Mouse (Mus musculus): ENCODE data around the gene Rims3. TPM values are rescaled to one million over a fixed set of nuclear protein-coding genes. Genes with fewer than 3 reads are reported as not detected.

Rims3 gene
- total RNA-seq, 2 experiments from 2014 or later, result 0.05 TPM; not detected in 1

DNA sequence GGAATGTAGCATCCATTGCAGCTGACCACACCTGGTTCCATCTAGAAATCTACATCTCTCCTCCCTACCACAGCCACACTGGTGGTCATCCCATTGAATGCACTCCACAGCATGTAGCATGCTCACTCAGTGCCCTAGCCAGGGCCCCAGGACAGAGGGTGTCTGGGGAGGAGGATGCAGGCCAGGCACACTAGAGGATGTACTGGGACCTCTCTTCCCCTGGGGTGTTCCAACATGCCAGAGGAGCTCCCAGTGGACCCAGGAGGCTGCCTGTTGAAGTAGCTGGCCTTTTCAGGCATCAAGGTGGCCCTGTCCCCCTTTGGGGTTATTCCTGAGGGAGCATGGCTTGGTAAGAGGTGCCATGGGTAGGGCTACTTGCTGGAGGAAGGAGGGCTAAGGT lies 37.3 kb downstream of the Rims3 start:
- DNase-seq (ENCODE audit: low spot score), result no peak

DNA sequence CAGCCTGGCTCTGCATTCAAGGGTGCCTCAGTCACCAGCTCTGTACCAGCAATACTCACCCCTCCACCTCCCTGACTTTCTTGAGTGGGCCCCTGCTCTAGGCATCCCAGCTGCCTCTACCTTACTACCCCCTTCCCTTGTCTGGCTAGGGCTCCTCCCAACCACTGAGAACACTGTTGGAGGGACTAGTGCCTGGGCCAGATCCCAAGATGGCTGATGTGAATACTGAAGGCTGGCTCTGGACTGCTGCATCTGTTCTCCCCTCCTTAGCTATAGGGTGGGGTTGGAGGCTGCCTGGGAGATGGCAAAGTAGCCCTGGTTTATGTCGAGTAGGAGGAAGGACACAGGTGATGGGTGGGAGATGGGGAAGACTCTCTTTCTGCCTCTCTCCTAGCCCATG lies 37.9 kb downstream of the Rims3 start:
- DNase-seq (ENCODE audit: low spot score), result no peak

DNA sequence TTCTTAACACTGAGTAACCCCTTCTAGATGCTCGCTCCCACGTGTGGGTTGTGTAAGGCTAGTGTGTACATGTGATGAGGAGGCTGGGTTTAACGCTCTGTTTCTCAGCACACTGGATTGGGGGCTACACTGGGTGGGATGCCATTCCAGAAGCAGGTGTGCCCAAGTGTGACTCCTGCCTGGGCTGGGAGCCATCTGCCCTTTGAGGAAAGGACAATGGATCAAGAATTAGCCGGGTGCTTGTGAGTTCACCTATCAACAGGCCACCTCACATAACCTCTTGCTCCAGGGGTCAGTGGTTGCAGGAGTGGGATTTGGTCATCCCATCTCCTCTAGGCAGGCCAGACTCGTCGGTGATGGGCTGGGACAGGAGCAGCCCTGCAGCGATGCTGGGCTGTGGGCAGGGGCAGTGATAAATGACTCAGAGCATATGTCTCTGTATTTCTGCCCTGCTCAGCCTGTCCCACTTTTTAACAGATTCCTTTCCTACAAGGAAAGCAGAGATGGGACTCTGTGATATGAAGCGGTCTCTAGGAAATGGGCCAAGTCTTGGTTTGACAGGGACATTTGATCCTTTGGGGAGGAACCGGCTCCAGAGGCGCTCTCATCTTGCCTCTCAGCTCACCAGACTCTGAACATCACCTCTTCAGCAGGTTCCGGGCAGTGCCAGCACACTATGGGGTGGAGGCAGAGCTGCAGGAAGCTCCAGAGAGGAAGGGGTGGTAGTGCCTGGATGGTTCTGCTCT lies 39.2 kb downstream of the Rims3 start:
- no peak for DNase-seq (ENCODE audit: low spot score)

DNA sequence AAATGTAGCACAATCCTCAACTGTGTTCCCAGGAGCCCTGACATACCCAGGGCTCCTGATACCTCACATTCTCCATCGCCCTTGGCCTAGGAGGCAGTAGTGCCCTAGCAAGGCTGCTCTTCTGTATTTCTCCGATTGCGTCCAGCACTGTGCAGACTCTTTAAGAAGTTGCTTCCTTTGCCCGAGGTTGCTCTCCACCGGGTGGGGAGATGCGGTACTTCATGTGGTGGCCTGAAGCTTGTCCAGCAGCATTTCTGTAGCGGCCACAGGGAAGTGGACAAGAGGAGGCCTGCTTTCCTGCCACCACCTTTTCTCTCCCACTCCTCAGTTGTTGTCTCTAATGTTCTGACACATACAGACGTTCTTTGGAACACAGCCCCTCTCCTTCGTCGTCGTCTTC lies 40.0 kb downstream of the Rims3 start:
- DNase-seq (ENCODE audit: low spot score), result no peak

DNA sequence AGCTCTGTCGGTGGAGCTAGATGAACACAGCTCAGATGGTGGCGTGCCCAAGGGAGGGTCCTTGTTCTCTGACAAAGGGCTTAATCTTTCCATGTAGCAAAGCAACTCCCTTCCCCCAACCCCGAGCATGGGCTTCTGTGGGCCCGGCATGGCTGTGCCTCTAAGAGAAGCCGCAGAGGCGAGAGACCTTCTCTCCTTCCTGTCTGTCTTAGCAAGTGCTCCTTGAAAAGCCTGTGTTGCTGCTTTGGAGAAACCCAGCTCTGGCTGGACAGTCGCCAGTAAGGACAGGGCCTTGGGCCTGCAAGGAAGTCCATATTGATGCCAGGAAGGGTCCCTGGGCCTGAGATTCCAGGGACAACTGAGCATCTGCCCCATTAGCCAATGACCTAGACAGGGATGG lies 40.6 kb downstream of the Rims3 start:
- DNase-seq (ENCODE audit: low spot score), result no peak

DNA sequence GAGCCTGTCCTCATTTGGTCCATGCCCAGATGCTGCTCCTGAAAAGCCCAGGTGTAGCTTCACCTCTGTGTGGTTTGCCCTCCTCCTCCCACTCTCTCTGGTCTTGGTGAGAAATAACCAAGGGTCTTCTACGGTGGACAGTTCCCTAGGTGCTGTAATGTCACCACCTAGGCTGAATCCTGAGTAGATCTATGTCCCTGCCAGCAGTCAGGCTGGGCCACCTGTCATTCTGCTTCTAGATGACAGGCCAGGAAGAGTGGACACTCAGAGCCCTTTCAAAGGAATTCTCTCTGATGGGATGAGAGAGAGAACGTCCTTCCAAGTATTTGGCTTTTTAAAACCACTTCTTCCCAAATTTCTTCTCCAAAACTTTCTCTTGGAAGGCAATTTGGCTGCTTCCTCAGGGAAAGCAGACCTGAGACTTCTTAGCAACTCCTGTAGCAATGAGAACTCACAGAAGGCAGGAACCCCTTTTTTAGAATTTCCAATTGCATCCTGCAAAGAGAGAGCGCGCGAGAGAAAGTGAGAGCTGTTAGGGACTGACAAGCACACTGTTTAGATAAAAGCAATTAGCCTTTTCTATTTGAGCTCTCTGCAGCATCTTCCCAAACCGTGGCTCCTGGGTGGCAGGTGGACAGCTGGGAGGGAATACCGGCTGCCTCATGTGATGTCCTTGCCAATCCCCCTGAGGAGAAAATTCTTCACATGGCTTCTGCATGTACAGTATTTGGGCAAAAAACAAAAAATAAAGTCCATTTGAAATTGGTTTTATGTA lies 41.4 kb downstream of the Rims3 start:
- no peak for DNase-seq (ENCODE audit: low spot score)

DNA sequence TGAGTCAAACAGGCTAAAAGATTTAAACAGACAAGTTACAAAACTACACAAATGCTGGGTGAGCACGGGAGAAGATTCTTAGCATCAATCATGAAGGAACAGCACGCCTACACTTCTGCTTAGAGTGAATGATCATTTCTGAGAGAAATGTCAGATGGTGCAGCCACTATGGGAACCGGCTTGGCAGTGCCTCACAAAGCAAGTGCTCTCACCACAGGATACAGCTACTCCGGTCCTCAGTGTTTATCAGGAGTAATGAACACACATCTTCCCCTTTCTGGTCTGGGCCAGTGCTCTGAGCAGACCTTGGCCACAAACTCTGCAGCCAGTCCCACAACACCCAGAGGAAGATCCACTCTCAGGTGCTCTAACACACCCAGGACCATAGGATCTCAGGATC lies 49.9 kb downstream of the Rims3 start:
- DNase-seq (ENCODE audit: low spot score), result no peak

DNA sequence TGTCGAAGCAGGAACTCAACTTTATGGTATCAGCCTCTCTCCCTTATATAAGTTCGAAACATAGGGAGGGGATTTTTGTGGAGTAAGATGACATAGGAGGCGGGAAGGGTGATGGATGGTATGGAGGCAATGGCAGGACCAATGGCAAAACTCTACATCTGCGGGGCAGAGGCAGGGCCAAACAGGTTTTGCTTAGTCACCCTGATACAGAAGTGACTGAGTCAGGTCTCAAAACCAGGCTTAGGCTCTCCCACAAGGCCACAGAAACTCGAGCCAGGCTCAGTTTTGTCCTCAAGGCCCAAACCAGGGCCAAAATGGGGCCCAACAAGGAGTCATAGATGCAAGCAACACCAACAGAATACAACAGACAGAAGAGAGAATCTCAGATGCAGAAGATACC lies 51.0 kb downstream of the Rims3 start:
- DNase-seq (ENCODE audit: low spot score), result no peak

DNA sequence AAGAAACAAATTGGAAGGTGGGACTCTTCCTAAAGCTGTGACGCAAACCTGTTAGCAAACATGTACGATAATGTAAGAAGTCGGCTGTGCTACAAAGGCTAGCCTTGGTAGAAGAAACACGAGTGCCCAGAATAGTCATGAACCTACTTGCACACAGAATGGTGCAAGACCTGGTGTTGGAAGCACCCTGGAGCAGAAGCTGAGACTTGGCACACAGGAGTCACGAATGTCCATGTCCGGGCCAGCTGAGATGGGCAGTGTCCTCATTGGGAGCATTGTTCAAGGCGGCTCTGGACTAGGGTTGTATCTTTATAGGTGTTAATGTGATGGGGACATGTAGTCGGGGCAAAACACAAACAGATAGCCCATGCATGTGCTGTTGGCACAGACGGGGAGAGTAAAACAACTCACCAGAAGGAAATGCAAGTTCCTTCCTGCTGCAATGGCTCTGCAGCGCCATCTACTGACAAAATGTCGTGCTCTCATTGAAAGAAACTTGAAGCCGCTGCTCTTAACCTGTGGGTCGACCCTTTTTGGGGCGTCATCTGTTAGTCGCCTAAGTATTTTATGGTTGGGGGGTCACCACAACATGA lies 55.0 kb downstream of the Rims3 start:
- peak; percentile 30 for DNase-seq (ENCODE audit: low spot score)

DNA sequence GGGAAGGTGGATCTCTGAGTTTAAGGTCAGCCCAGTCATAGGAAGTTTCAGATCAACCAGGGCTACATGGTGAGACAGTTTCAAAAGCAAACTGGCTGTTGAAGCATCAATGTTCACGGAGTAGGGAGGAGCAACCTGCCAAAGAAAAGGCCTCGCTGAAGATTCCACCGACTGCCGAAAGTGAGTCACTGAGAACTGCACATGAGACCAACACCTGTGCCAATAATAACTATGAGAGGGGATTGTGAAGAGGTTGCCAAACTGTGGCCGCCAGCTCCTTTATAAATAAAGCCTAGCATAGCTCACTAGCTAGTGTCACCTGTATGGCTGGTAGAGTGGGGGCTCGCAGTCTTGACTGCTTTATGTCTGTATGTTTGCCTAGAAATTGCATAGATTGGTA lies 56.5 kb downstream of the Rims3 start:
- DNase-seq (ENCODE audit: low spot score), result no peak

DNA sequence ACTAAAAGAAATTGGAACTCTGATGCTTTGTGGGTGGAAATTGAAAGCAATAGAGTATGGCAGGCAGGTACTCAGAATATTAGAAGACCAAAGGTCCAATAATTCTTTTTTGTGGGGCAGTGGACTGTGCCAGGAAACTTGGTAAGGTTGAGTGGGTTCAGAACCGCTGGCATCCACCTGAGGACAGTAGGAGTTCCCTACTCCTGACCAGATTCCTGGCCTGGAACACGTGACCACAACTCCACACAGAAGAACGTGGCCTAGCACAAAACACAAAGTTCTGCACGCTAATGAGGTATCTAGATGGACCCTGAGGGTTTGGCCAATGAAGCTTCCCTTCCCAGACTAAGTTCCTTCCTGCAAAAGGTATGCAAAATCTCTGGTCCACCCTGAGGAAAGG lies 58.2 kb downstream of the Rims3 start:
- DNase-seq (ENCODE audit: low spot score), result no peak

DNA sequence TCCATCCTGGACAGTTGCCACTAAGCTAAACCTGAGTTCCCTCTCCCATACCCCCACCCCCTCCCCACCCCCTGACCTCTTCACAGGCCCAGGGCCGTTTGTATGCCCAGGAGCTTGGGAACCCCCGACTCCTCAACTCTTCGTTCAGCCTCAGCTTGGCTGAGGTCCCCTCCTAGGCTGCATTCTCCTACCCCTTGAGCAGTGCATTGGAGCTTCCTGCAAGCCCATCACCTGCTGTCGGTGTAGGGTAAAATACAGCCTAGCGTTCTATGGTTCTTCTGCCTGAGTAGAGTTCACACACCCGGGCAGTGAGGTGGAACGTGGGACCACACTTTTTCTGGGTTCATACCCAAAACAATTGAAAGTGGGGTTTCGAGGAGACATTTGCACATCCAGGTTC lies 58.8 kb downstream of the Rims3 start:
- DNase-seq (ENCODE audit: low spot score), result no peak

DNA sequence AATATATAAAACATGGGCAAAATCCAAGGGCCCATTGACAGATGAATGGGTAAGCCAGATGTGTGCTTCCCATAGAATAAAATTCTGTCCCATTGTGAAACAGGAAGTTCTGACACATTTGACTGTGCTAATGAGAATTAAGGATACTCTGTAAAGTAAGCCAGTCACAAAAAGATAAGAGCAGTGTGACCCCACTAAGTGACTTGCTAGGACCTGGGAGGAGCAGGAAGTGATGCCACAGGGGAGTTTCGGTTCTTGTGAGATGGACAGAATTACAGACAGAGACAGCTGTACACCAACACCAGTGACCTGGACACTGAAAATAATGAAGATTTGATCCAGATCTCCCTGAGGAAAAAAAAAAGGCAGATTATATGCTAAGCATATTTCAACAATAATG lies 59.2 kb downstream of the Rims3 start:
- no peak for DNase-seq (ENCODE audit: low spot score)

DNA sequence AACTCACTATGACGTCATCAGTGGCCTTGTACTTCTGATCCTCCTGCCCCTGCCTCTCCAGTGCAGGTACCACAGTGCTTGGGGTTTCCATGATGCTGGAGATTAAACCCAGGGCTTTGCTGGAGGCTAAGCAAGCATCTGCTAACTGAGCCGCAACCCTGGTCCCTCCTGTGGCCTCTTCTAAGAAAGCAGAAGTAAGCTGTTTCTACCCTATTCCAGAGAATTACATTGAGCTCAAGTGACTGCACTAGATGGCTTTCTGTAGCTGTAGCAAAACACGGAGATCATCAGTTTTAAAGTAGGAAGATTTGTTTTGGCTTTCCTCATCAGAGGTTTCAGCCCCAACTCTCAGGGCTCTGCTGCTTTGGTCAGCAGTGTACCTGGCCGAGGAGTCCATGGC lies 59.9 kb downstream of the Rims3 start:
- no peak for DNase-seq (ENCODE audit: low spot score)

DNA sequence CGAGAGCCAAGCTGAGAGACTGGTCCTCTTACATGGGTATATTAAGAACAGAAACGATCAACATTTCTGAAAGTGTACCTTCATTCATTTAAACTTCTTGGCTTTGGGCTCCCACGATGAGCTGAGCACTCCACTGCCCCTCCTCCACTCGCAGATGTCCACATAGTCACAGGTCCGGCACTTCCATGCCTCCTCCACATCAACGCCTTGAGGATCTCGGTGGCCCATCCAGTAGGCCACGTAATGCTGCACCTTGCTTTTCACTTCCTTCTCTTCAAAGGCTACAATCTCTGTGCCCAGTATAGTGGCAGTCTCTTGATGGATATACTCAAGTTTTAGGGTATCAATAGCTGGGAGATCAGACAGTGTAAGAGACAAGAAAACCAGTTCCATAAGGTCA lies 66.8 kb downstream of the Rims3 start:
- DNase-seq (ENCODE audit: low spot score), result no peak

DNA sequence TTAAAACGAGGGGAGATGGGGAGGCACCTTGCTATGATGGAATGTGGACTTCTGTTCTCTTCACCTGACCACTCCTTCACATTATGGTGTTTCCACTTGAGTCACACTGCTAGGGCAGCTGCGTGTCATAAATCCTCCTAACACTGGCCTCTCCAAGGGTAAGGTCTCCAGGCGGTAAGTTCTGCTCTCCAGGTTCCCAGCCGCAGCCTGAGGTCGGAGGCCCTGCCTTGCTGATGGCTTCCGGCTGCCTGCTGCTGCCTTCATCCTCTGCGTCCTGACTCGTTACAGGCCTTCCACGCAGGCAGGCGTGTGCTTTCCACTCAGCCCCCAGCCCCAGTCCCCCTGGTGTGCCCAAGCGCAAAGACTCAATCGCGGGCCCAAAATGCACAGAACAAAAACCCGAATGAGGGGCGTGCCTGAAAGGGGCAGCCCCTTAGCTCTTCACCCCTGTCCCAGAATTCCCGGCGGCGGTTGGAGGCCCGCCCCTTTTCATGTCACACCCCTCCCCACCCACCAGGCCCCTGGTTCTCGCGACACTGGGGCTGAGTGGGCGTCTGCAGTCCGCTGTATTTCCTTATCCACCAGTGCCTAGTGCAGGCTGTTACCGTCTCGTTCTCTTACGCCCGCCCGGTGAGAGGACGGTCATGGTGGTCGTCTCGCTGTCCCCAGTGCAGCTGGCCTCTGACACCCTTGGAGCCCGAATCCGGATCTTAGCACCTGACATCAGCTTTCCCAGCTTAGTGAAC lies 70.1 kb downstream of the Rims3 start, which contains the start of gene Exo5:
TSS of gene Exo5 (minus strand) at position 464 of the 746 bp plus-strand sequence.
- peak; percentile 86 for DNase-seq (ENCODE audit: low spot score)

DNA sequence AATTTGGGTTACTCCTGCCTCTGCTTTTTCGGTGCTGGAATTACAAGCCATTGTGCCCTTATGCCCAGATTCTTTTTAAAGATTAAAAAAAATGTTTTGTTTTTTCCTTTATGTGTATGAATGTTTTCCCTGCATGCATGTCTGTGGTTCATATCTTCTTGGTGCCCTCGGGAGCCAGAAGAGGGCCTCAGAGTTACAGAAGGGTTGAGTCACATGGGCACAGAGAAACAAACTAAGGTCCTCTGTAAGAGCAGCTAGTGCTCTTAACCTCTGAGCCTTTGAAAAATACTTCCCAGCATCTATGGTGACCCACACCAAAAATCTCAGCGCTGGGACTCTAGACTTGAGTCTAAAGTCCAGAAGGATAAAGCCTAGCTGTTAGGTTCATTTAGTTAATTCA lies 70.8 kb downstream of the Rims3 start:
- DNase-seq (ENCODE audit: low spot score), result peak; percentile 18

DNA sequence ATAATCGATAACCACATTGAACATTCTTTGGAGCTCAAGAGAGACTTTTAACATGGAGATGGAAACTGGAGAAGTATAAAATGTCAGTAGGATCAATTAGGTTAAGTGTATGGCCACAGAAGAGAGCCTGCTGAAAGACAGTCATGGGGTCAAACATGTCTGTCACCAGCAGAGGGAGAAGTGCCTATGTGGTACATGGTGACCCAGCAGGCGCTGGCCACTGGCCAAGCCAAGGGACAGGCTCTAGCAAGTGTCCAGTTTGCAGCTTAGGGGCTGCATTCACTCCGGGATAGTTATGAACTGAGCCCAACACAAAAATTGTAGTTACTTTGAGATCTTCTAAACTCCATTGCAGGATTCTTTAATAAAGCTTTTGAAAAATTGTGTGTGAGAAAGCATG lies 74.1 kb downstream of the Rims3 start:
- no peak for DNase-seq (ENCODE audit: low spot score)

DNA sequence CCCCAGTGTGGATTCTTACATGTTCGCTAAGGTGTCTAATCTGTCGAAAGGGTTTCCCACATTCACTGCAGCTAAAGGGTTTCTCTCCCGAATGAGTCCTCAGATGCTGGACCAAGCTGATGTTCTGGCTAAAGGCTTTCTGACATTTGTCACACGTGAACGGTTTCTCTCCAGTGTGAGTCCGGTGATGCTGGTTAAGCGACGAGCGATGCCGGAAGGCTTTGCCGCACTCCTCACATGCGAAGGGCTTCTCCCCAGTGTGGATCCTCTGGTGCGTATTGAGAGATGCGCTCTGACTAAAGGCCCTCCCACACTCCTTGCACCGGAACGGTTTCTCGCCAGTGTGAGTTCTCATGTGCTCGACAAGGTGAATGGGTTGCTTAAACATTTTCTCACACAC lies 76.1 kb downstream of the Rims3 start:
- no peak for DNase-seq (ENCODE audit: low spot score)

DNA sequence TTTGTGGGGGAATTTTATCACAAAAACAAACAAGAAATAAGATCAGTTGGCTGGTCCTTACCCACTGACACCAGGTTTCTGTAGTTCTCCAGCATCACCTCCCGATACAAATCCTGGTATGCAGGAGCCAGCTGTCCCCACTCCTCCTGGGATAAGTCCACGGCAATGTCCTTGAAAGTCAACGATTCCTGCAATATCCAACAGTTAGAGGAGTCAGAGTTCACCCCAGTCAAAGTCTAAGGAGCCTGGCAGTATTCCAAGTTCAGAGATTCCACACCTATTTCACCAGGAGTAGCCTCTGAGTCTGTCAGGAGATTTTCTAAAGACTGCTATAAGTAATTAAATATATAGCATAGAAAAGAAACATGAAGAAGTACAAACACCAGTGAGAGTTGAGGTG lies 80.4 kb downstream of the Rims3 start:
- DNase-seq (ENCODE audit: low spot score), result no peak
